Mouse (Mus musculus) adrenal gland (tissue): ENCODE measurements around the gene Prpf3.
"Not testable (repeated sequence)": the region's sequence is repeated elsewhere in the genome, so short reads cannot be mapped to it uniquely, and the experiment has no call there.

Source experiments
- intact Hi-C: fragments of 180-260 bp; cut with DNase I; formaldehyde crosslinking; loops from one replicate; pipeline ENCODE4 v1.15.1; 2025
- long read RNA-seq, 2 experiments: library from polyadenylated mRNA; unstranded; transcript quantifications; one replicate each; pipeline ENCODE4 v2.0.0; 2020; ENCODE audit warnings: borderline replicate concordance in 1 of 2; ENCODE audit not compliant: insufficient replicate concordance in 1 of 2

Gene Prpf3
- long read RNA-seq, experiment 1, transcript Prpf3-201 (16 exons, 2,933 nt), result major isoform, 11 of 24 reads
- long read RNA-seq, experiment 1, partial matches to known transcripts, result 4 of 24 reads
- long read RNA-seq, experiment 1, other reads (novel, unspliced or antisense), result 9 of 24 reads
- long read RNA-seq, experiment 2, transcript Prpf3-201 (16 exons, 2,933 nt), result major isoform, 6 of 13 reads
- long read RNA-seq, experiment 2, partial matches to known transcripts, result 4 of 13 reads
- long read RNA-seq, experiment 2, other reads (novel, unspliced or antisense), result 2 of 13 reads

DNA sequence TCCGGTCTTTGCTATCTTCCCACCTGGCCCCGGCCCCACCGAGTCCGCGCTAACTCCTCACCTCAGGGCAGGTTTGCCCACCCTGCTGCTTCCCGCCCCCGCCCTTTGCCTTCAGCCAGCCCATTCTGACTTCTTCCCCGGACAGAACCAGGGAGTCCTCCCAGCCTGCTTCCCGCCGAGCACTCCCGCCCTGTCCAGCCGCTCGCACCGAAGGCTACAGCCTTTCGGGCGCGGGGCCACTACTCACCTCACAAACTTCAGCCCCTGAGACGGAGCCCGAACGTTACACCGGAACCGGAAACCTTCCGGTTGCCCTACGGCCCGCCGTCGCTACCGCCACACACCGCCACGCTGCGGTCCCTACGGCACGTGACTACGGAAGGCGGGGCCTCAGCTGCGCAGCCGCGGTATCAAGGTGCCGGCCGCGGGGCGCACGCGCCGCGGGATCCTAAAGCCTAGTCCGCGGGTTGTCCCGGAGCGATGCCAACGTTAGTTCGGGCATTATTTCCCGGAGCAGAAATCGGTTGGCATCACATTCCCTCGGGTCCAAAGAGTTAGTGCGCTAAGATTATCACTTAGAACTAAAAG lies at the start of gene Prpf3:
Gene Prpf3 (minus strand): TSS at position 384 of the 588 bp plus-strand sequence.
- intact Hi-C loops, result no loop called here

DNA sequence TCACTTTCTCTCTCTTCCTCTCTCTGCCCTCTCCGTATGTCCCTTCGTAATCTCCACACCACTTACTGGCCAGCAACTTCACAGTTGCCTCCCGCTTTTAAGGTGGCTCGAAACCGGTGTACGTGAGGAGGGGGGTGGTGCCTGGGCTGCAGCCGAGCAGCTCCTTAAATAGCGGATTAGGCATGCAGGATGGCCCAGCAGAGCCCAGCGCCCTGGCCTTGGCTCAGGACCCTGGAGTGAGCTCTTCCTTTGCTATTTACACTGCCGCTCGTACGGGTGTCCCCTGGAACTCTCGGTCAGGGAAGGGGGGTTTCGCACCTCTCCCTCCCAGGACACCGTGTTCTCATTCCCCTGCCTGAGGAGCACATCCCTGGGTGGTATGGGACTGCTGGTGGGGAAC lies 48.9 kb upstream of the Prpf3 start, which contains the start of gene Car14:
Gene Car14 (minus strand): TSS at position 124 of the 400 bp plus-strand sequence.
- intact Hi-C loops, result no loop called here

DNA sequence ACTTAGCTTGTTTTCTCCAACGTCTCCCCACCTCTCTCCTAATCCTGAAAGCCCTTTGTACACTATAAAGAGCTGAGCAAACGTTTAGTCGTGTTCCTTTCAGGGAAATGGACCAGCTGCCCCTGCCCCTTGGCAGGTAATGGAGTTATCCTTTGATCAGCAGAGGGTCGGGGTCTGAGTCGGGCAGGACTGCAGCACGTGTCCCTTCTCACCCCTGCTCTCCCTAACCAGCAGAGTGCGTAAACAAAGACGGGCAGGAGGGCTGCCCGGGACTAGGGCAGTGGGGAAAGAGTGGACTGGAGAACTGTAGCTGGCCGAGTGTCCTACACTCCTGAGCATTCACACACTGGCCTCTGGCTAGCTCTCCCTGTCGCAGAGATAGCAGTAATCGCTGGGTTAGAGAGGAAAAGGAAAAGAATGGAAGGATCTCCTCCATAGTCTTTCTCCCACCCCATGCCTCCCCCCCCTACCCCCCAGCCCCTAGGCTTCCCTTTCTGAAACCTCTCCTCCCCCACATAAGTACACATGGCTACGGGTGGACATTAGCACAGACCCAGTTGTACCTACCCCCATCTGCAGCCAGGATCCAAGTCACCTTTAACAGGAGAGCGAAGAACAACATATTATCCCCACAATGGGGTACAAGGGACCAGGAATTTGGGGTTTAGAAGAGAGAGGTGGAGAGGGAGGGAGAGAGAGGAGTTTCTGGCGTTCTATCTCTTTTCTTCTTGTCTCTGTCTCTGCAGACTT lies 48.2 kb upstream of the Prpf3 start:
- intact Hi-C loops, result no loop called here

DNA sequence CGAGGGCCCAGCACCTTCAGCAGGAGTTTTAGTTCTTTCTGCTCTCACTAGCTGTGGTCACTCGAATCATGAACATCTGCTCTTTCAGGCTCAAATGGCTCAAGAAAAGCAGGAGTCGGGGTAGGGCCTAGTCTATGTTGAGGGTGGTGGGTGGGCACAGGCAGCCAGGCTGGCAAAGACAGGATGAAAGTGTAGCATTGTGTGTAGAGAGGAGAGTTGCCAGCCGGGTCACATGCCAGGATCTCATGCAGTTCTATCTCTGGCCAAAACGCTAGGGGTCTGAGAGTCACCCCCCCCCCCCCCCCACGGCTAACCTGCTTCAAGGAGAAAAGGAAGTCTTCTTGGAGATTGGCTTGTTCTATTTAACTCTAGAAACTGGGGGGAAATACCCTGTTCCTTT lies 47.0 kb upstream of the Prpf3 start:
- intact Hi-C loops, result no loop called here

DNA sequence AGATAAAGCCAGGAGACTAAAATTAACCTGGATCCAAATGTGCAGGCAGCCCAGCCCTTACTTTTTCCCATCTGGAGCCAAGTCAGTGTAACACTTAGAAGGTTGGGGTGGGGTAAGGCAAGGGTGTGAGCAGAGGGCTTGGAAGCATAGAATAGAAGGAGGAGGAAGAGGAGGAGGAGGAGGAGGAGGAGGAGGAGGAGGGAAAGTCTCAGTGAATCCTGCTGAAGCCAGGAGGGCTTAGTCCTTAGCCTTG lies 46.6 kb upstream of the Prpf3 start:
- intact Hi-C loops, result no loop called here

DNA sequence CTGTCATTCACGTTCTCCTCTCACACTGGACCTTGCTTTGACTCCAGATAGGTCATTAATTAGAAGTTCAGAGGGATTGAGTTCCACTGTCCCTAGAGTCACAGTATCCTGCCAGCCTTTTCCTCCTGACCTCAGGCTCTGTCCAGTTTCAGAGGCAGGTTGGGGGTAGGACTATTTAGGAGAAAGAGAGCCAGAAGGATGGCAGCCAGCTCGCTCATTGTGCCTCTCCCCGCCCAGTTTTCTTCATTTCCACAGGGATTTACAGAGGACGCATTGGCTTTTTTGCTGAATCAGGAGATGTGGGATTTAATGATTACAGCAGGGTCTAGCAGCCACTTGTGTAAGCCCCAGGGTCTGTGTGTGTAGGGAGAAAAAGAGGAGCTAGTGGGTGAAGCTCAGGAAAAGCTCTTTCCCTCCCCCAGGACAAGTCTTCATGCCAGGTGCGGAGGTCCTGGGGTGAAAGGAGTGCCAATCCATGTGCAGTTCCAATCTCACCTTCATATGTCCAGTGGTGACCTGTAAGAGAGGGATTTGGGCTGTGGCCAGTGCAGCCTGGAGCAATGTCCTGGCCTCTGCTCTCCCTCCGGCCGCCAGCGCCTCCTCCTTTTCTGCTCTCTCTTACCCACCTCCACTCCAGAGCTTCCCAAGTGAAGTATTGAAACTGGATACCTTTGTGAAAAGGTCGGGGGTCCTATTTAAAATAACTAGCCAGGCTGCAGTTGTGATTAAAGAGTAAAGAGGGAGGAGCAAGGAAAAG lies 46.1 kb upstream of the Prpf3 start:
- intact Hi-C loops, result no loop called here

DNA sequence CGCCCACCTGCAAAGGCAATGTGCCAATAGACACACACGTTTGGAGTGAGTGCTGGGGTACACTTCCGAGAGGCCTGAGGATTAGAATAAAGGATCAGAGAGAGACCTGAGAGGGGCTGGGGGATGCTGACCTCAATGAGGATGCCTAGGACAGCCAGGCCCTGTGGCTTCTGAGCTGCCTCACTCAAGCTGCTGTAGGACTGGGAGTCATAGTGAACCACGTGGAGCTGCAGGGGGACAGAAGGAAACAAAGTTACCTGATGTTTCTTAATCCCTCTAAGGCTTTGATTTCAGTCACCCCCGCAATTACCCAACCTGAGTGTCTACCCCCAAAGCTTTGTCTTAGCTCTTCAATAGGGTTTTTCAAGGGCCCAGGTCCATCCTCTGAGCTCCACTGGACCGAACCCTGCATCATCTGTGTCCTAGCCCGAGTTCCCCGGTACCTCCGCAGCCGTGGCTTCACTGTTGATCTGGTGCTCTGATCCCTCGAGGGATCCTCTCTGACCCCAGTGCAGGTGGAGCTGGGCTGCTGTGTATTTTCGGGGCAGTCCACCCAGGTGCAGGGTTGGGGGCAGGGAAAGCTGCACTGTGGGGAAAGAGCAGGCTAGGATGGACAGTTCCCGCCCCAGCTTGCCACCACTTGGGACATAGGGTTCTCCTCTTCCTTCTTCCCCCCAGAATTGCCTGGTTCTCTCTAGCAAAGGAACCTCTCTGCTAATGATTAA lies 44.3 kb upstream of the Prpf3 start:
- intact Hi-C loops, result no loop called here

DNA sequence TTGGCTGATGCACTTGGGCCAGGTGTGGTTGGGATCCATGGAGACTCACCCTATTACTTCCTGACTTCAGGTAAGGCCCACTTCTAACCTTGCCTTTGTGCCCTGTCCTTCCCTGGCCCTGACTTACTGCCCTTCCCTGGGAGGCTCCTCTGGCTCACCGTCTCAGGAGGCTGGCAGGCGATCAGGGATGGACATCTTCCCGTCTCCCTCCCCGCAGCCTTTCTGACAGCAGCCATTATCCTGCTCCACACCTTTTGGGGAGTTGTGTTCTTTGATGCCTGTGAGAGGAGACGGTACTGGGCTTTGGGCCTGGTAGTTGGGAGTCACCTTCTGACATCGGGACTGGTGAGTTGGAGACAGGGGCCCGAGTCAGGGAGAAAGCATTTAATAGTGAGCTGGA lies 39.8 kb upstream of the Prpf3 start:
- intact Hi-C loops, result not testable (repeated sequence)

DNA sequence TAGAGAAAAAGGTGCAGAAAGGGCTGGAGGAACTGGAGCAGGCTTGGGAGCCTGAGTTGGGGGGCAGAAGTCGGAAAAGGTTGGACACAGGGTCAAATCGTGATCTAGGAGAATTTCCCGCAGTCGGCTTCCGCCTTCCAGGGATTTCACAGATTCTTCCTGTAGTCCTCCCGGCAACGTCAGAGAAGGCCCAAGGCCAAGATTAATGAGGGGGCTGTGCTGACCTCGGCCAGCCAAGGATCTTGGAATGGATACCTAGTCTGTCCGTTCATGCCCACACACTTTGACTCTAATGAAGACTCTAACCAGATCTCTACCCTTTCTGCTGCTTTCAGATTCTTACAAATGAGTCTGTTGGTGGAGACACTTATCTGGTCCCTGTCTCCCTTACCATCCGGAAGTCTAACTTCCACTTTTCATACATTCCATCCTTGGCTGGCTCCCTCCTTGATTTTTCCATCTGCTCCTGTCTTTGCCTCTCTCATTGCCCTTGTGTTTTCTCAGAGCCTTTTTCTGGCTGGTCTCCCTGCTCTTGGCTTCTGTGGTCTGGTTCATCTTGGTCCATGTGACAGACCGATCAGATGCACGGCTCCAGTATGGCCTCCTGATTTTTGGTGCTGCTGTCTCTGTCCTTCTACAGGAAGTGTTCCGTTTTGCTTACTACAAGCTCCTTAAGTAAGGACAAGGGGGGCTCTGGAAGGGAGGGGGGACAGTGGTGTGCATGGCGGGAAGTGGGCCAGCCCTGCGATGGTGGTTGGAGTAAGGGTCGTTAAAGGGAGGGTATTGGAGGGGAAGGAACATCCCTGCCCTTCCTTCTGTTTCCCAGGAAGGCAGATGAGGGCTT lies 38.9 kb upstream of the Prpf3 start:
- intact Hi-C loops, result no loop called here

DNA sequence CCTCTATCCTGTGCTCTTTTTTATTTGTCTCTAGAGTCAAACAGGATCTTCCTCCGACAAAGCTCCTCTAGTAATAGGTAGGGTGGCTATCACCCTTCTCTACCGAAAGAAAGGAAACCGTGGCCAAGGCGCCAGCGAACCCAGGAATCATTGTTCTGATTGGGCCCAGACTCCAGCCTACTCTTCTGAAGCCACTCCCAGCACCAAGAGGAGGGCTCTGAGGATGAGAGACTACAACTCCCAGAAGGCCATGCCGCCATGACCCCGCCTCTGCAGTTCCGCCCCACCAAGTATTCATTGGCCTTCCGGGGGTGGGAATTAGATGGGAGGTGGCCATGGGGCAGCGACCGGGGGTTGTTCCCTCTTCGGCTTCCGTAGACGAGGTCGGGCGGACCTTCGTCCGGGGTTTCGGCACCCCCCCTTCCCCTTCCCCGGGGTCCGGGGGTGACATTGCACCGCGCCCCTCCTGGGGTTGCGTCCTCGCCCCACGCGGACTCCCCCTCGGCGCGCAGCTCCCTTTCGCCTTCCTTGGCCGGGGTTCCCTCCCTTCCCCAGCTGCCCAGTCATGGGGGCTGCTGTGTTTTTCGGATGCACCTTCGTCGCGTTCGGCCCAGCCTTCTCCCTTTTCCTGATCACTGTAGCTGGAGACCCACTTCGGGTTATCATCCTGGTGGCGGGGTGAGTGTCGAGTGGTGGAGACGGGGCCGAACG lies 38.1 kb upstream of the Prpf3 start, which contains the start of gene Aph1a:
Gene Aph1a (plus strand): TSS at position 364 of the 711 bp plus-strand sequence.
- intact Hi-C loops, result not testable (repeated sequence)

DNA sequence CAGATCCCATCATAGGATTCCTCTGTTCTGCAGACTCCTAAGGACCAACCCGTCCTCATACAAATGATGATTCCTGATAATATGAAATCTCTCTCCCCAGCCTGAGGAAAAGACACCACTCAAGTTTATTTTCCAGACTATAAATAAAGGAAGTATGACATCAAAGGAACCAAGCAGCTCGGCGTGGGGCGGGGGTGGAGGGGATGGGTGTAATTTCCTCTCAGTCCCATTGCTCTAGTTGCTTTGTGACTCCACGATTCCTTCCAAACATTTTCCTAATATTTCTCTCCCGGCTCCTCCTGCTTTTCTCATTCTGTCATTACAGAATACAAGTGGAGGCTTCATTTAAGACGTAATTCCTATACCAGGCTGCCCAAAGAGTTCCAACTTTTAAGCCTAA lies 37.4 kb upstream of the Prpf3 start:
- intact Hi-C loops, result no loop called here

DNA sequence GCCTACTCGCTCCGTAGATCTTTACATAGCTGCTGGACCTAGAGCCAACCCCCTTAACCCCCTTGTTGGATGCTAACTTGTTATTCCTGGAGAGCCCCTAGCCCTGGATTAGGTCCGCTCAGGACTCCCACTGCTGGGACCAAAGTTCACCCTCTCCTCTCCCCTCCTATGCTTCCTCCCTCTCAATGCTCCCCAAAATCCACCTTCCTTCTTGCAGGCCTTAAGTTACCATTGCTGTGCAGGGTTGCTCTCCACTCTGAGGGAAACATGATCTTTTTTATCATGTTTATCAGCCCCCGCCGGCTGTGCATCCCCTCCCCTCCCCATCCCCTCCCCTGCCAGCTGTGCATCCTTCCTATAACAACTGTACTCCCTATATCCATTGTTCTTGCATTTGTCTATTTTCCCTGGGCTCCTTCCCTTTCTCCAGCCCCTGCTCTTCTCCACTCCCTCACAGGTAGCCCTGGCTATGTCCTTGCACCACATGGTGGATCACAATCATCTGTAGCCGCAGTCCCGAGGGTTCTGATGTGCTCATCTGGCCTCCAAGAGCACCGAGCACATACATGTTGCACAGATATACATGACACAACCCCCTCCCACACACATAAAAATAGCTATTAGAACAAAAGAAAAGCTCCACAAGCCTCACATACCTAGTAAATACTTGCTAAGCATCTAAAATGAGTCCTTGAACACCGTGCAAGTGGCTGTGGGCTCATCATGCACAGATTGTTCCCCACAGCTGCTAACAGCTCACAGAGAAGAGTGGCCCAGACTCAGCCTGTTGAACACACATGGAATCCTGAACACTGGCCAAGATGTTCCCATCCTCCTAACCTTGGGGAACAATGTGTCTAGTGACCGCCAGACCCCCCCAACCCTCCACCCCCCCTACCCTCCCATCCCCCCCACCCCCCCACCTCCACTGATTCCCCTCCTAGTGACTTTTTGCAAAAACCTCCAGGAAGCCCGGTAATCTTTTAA lies 36.7 kb upstream of the Prpf3 start:
- intact Hi-C loops, result no loop called here

DNA sequence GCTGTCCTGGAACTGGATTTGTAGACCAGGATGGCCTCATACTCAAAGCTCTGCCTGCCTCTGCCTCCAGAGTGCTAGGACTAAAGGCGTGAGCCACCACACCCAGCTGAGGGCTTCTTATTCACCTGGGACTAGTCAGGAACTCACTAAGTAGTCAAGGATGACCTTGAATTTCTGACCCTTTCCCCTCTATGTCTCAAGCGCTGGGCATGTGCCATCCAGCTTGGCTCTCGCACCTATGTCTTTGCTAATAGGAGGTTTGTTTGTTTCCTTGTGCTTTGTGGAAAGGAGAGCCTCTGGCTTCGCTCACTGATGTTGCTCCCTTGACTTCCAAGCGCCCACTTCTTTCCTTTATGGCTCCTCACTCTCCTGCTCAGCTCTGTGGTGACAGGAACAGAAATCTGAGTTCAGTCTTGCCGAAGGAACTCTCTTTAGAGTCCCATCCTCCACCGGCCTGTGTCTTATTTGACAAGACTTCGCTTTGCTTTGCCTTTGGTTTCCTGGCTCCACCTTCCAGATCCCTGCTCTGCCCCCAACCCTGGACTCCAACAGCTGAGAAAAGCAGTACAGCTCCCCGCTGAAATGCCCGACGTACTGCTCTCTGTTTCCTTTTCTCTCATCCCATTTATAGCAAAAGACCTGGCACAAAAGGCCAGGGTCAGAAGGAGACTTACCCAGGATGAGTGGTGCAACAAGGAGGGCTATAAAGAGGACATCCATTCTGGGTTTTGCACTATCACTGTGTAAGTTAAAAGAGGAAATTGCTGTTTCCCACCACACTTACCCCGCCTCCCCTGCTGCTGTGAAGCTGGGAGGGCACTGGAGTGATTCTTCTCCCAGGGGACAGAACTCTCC lies 35.8 kb upstream of the Prpf3 start, which contains the start of gene BC028528:
Gene BC028528 (minus strand): TSS at position 795 of the 855 bp plus-strand sequence.
- intact Hi-C loops, result no loop called here

DNA sequence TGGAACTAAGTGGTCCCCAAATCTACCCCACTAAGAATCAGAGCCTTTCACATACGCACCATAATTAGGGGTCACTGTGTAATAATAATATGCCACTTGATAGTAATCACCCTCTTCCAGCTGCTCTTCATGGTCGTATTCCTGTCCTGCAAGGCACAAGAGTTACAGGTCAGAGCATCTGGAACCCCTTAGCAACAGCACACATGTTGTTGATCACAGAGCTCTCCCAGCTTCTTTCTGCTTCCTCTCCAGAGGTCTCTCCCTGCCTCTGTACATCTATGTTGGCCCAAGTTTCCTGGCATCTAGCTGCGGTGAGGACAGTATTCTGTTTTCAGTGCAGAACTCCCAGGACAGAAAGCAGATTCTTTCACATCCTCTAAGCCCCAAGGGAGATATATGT lies 34.0 kb upstream of the Prpf3 start:
- intact Hi-C loops, result loop anchor here (10.0 kb wide), 1 partner anchor 165 kb away; the partner anchor contains the start of gene Vps45

DNA sequence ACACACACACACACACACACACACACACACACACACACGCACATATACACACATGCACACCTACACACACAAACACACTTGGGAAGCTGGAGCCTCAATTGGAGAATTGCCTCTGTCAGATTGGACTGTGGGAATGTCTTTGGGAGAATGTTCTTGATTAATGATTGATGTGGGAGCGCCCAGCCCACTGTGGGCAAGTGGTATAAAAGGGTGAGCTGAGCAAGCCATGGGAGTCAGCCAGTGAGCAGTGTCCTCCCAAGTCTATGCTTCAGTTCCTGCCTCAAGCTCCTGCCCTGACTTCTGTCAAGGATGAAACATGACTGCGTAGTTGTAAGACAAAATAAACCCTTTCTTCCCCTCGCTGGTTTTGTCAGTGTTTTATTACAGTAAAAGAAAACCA lies 31.9 kb upstream of the Prpf3 start:
- intact Hi-C loops, result loop anchor here (10.0 kb wide), 1 partner anchor 167 kb away; the partner anchor contains the start of gene Vps45

DNA sequence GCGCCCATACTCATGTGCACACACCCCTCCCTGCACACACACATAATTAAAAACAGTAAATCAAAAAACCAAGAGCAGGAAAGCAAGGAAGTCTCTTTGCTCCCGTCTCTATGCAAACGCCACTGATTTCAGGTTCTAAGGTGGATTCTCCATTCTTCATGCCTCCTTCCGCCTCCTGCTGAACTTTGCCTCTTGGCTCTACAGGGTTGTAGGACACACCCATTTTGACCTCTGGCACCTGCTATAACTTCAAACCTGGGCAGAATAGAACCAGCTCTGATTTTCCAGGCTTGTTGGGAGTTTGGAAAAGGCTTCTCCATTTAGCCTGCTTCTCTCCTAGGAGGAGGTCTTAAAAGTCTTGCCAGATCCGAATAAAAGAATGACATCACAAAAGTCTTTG lies 28.7 kb upstream of the Prpf3 start:
- intact Hi-C loops, result loop anchor here (10.0 kb wide), 1 partner anchor 170 kb away; the partner anchor contains the start of gene Vps45

DNA sequence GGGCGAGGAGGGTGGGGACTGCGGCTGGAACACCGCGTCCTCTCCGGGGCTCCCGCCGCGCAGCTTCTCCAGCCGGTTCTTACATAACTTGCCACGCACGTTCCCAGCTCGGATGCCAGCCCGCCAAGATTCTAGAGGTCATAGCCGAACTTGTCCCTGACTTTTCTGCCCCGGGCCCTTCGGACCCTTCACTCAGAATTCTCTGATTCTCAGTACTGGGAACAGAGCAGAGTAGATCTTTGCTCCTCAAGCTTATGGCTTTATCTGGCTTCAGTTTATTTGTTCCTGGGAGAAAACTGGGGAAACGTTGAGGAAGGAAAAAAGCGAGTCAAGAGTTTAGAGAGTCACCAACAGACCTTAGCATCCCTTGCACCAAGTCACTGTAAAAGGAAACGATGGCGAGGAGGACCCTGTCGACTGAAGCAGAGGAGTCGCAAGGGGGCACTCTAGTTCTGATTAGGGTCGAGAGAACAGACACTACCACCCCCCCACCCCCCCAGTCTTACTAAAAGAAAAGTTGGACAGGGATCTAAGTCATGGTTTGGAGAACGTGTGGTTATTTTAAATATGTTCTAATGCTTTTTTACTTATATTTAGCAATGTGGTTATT lies 27.2 kb upstream of the Prpf3 start:
- intact Hi-C loops, result loop anchor here (1.0 to 10.0 kb wide), 2 partner anchors 23 to 172 kb away; partner anchors contain the start of gene Vps45
